Mouse (Mus musculus) retina, postnatal 1 day (tissue): ENCODE measurements around the gene Nln.

ENCODE experiments used
- DNase-seq: peaks from one replicate; pipeline ENCODE4 v3.0.0-alpha.2; 2012

Gene Nln

DNA sequence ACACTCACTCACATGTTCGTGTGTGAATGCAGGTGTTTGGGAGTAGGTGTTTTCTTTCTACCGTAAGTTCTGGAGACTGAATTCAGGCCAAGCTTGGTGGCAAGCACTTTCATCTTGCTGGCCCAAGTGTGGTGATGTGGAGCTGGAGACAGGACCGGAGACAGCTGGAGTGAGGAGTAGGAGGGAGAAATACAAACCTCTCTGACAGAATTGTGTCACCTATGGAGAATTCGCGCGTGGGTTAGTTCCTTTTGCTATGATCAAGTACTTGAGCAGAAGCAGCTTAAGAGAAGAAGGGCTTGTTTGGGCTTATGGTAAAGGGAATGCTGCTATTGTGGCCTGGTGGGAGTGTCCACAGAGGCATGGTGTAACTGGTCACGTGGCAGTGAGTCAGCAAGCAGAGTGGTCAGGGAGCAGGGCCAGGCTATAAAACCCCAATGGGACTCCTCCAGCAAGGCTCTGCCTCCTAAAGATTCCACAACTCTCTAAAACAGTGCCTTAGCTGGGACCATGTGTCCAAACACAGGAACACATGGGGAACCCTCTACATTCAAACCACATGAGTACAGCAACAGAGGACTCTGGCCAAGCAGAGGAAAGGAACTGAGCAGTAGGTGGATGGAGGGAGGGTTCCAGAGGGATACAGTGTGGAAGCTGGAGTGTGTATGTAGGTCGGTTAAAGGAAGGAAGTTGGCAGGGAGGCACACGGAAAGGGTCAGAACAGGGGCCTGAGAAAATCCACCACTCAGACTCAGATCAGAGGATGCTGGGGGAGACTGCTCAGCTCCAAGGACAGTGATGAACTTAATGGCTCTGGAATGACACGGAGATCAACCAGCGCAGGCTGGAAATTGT lies 14.7 kb downstream of the Nln start:
- DNase-seq = no peak

DNA sequence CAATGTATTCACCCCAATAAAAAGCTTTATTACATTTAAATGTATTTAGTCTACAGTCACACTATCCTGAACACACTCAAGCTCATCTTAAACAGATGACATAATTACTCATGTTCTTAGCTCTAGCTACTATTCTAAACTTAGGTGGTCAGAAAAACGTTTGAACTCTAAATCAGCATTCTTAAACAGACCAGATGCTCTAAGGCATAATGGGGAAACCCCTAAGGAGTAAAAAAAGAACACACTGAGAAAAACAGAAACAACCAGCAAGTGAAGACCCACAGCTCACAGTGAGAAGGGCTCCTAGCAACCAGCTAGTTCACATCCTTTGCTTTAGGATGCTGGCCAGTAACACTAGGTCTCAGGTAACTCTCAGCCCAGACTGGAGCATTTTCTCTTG lies 17.7 kb downstream of the Nln start:
- DNase-seq = no peak

DNA sequence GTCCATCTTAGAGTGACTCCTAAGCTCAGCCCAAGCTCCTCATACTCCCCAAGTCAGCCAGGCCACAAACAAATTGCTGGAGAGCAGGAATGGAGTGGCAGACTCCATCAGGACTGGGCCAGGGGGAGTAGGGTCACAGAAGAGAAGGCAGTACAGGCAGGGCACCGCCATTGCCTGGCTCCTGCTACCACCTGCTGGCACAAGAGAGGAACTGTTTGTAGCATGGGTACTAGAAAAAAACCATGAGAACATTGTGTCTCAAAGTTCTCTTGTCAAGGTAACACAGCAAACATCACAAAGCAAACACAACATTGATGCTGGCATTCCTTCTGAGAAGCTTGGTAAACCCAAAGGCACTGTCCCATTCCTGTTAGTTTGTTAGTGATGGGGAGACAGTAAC lies 20.0 kb downstream of the Nln start:
- peak; percentile 69 for DNase-seq

DNA sequence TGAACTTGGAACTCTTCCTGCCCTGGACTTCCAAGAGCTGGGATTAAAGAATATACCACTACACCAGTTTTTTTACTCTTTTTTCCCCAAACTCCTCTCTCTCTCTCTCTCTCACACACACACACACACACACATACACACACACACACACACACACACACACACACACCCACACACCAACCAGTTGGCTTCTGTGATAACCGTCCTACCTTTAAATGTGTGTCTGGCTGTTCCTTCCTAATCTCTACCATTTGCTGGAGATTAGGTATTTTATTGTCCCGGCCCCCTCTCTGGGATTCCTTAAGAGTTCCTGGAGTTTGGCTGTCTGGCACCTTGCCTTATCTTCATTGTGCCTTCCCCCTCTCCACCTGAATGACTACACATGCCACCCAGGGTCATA lies 24.8 kb downstream of the Nln start:
- no peak for DNase-seq

DNA sequence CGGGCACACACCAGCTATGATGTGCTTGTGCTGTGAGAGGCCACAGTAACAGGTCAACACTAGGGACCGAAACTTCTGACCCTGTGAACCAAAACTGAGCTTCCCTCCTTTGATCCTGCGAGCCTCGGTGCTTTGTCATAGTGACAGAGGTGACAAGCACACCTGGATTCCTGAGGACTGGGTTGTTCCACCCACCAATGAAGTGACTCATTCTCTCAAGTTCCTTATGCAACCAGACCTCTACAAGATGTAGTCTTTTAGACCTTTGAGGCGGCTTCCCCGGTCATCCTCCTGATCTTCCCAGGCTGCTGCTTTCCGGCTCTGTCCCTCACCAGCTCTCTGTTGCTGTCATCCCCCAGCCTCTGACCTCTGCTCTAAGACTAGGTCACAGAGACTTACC lies 26.9 kb downstream of the Nln start:
- no peak for DNase-seq

DNA sequence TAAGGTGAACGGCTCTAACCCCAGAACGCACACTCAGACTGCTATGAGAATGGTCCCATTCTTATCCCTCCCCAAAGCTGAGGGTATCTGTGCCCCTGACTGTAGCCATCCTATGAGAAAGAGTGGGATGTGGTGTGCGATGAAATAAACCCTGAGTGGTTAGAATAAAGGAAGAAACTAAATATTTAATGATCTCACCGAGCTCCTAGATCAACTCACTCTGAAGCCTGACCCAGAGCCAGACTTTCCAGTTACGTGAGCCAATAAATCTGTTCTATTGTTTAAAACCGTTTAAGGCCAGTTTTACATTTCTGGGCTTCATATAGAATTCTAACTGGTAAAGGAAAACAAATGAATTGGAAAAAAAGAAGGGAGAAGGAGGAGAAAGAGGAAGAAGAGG lies 32.4 kb downstream of the Nln start:
- no peak for DNase-seq

DNA sequence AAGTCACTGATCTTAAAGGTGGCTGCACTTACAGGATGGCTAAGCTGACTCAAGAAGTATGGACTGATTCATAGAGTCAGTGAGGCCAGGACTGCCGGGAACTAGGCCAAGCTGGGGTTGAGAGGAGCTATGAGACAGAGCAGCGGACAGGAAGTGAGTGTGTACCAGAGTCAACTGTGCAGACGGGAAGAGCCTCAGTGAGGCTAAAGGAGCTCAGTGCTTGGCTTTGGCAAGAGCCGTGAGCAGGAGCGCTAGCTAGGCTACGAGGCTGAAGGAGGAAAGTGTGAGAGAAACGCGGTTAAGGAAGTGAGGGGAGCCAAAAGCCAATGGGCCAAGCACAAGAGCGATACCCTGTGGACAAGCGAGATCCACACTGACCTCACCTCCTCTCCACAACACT lies 34.7 kb downstream of the Nln start:
- no peak for DNase-seq

DNA sequence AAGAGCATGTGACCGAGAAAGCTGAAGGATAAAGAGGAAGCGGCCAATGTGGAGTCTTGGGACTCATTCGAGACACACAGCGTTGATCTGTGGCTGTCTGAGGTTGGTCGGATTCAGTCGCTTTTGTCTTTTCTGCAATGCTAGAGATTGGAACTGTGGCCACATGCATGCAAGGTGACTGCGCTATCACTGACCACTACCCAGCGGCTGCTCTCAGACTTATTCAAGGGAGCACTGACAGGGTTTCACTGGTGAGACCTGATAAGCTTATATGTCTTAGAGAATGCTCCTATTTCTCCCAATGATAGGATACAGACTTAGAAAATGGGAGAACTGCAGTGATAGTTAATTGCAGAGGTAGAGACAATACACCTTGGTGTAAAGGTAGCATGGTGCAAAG lies 35.2 kb downstream of the Nln start:
- DNase-seq = no peak

DNA sequence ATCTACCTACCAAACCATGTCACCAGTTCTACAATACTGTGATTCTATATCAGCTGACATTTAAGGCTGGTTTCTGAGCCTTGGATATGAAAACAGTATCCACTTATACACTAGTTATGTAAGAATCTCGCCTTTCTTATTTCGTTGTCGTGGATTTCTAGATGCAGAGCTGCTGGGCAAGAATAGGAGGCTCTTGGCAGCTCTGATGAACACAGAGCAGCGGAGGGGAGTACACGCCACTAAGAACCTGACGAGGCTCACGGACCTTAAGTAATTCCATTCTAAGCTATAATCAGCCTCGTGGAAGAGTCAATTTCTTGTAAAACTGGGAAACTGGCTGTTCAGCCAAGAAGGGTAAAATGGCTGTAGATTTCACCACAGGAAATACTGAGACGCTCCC lies 37.1 kb downstream of the Nln start:
- DNase-seq = no peak

DNA sequence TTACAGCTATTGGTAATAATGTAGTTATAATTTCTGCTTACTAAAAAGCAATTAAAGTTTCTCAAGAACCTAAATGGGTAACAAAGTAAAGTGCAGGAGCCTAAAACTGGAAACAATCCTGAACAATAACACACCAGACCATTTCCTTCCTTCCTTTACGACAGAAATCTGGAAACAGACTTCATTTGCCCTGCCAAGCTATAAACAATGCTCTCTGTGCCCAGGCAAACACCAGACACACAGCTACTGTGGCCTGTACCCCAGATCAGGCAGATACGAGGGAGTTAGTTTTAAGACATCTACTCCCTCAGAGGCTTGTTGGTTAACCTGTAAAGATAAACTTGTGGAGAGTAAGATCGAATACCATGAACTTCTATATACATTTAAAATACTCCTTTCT lies 38.7 kb downstream of the Nln start:
- no peak for DNase-seq

DNA sequence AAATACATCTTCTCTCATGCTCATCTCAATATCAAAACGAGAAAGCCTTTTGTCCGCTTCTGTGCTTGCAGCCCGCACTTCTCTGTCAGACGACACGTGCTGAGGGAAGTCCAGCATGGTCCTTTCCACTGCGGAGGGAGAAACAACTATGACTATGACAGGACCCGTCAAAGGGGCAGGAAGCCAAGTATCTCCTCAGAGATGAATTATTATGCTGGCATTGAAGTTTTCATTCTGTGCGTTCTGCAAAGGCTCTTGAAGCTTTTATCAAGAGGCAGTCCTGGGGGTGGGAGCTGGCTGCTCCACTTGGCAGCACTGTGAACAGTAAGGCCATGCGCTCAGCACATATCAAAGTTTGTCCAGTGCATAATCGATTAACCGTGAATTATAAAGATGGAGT lies 40.2 kb downstream of the Nln start:
- no peak for DNase-seq

DNA sequence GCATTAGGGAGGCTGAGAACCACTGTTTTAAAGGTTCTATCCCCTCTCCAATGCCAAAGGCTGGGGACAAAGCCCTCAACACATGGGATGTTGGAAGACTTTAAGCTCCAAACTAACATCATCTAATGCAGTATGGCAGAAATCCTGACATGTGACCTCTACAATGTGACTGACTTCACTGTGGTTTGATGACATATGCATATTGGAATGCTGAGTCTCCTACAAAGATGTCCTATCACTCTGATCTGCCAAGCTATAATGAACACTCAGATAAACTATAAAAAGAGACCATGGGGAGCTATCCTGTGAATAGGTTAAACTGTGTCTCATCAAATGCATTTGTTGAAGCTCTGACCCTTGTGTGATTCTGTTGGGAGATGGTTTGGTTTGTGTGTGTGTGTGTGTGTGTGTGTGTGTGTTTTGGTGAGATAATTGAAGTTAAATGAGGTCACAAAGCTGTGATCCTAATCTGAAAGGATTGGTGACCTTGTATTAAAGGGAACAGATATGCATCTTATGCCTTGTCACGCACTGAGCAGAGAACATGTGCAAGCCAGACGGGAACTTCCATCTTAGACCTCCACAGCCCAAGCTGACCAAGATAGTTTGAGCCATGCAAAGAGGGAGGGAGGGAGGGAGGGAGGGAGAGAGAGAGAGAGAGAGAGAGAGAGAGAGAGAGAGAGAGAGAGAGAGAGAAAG lies 43.6 kb downstream of the Nln start:
- DNase-seq = peak; percentile 52

DNA sequence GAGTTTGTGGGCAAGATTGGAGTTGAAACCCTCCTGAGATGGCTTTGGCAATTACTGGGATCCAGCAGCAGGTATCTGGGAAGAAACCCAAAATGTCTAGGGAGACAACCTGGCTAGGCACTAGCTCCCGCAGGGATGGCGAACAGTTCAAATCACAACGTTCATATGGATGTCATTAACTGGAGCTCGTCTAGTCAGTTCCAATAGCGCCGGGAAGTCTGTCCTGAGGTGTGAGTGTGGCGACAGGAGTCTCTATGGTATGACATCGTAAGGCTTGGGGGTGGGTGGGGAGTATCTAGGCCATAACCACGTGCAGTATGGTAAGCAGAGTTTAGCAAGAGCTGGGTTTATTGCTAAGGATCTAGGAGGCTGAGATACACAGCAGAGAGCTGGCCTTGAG lies 46.4 kb downstream of the Nln start:
- no peak for DNase-seq

DNA sequence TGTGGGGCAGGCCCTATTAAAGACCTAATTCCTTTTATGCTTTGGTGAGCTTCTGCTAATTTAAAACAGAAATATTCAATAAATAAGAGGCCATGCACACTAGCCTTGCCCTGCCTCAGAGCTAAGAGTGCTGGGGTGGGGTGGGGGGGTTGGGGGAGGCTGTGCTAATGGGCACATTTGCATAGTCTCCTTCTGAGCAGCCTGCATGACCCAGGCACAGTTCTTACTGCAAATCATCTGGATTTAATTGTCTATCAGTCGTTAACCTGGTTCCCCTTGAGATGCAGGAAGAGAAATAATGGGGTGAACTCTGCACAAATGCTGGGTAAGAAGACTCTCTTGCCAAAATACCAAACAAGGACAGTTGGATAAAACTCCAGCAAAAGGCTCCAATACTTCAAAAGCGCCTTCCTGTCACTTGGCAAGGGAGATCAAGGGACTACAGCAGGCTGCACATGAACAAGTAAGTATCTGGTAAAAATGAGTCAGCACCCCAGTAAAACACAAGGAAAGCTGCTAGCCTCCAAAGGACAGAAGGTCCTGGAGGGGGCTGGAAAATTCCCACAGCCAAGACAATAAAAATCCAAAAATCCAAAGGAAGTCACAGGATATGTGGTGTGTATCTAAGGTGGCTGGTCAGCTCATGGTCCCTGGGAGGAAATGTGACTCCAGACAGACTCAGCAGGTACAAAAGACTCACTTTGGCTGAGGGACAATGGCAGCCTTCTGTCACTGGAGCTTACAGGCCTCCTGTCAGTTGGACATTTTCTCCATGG lies 47.3 kb downstream of the Nln start:
- DNase-seq = no peak

DNA sequence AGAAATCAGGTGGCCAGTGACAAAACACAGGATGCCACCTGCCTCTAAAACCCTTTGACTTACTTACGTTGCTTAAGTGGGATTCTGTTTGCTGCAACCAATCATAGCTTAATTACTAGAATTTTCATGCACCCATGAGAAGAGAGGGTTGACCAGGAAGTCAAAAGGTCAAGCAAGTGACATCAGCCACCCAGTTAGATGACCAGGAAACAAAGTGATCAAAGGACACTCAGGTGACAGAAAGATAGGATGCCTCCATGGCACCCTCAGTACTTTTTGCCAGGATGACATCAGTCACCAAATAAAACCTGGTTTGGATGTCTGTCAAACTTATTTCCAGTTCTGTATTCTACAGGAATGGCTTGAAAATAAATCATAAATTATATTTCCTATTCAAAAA lies 49.2 kb downstream of the Nln start:
- no peak for DNase-seq

DNA sequence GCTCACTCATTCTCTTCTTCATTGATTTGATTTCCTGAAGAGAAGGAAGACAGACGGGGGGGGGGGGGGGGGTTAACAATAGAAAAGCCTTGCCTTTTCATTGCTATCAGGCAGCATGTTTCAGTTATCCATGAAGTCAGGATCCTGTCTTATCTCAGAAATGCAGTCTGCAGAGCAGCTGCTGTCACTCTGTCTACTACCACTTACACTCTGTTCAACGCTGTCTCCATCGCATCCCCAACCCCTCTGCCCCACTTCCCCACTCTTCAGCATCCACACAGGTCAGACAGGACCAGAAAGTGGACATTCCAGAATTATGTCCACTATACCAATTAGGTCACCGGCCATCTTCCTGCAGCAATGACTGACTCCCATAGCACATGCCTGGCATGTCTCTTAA lies 49.9 kb downstream of the Nln start:
- no peak for DNase-seq

DNA sequence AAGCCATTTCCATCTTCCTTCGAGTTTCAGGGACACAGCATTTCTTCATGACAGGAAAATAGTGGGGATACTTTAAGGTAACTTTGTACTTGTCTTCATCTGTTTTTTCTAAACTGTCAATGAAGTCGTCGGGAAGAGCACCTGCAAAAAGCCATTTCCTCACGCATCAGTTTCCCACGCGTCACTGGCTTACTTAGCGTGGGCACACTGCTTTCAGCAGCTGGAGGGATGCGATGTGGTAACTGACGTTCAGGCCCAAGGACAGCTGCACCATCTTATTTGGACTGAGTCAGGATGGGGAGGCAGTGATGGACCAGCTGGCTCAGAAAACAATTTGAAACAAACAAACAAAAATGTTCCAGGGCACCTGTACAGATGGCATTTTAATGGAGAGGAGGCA lies 50.7 kb downstream of the Nln start:
- no peak for DNase-seq

DNA sequence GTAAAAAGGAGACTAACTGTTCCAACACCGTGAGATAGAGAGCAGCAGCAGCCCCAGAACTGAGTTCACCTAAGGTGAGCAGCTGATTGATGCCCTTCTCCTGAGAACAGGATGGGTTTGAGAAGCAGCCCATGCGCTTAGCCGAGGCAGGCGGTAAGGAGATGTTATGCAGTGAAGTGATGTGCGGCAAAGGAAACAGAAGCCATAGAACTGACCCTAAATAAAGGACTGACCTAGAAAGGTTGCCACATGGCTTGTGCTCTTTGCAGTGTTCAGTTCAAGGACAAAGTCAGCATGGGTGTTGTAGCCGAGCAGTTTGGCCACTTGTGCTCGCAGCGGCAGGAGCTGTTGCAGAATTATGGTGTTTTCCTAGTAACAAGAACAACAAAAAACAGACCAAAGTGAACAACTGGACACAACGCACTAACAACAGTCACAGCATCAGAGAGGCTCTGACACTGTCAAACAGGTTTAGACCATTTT lies 57.1 kb downstream of the Nln start:
- DNase-seq = no peak

DNA sequence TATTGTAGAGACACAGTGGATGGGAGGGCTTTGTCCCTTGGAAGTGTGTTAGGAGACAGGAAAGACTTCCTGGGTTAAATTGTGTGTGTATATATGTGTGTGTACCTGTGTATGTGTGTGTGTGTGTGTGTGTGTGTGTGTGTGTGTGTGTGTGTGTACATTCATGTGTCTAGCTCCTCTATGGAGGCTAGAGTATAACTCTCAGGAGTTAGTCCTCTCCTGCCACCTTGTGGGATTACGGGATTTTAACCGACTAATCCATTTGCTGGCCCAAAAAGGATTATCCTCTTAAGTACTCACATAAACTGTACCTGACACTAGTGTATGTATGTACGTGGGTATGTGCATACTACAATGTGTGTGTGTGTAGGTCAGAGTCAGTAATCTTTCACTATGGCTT lies 60.6 kb downstream of the Nln start:
- DNase-seq = peak; percentile 78

DNA sequence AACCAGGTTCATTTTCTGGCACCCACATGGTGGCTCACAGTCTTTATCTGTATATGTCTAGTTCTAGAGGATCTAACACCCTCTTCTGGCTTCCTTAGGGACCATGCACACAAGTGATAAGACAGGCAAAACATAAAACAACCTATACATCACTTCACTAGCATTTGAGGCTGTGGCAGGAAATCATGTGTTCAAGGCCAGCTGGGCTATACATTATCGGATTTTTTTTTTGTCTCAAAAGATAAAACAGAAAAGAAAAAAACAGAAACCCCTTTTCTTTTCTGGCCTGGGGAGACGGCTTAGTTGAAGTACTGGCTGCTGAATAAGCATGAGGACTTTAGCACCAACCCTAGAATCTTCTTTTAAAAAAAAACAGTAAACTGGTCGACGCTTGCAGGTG lies 64.3 kb downstream of the Nln start:
- no peak for DNase-seq

DNA sequence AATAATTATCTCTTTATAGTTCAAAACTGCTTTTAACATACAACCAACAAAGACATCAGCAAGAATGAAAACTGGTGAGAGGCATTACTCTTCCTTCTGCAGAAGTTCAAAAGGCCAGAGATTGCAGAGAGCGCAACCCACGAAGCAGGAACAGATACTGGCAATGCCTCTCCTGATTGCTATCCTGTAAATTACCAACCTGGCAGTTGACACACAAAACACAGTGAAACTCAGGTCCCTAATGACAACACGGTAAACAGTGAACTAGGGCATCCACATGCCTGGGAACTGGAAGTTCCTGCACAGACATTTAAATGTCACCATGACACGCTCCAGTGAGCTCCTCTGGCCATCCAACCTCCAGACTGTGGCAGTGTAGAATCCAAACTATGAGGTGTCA lies 65.1 kb downstream of the Nln start:
- DNase-seq = peak; percentile 18

DNA sequence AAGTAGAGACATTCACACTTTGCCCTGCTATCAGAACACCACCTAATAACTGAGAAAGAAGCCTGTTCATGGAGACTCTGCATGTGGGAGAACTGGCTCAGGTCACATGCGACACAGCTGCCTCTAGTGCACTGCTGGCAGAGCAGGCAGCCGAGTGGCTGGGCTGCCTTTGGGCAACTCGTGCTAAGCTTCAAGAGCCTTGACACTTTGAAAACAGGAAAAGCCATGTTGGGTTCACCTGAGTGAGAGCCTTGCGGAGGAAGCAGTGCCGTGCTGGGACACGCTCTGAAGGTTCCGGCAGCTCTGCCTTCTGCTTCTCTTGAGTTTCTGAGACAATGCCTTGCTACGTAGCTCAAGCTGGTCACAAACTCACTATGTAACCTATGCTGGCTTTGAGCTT lies 66.7 kb downstream of the Nln start:
- DNase-seq = no peak

DNA sequence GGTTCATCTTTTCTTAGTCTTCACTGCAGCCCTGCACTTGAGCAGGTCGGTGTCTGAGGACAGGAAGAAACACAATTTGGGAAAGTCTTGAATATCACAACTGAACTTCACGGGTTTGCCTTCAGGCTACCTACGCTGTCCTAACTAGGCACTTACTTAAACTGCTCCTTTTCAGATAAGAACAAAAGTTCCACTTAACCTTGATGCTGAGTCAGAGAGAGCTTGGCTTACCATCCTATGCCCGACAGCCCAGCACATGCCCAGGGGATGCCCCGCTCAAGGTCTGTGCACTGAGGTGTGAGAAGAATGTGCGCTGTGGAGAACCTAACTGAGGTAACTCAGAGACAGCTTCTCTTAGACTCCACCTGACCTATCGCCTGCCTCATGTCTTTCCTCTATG lies 67.9 kb downstream of the Nln start:
- DNase-seq = no peak

DNA sequence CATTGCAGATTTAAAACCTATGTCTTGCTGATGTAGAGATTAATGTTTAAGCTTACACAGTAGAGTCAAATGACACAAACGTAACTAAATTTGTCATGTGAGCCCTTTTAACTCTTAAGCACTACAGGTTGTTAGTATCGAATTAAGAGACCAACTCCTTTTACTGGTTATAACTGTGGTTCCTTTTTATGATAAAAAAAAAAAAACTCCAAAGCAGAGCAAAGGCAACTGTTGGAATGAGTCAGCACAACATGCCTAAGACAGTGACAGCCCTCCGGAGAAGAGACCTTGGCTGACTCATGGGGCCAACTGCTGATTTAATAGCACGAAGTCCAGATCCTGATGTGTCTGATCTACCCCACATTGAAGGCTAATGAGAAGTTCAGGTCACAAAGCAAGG lies 68.5 kb downstream of the Nln start:
- DNase-seq = no peak
